Mouse (Mus musculus): ENCODE data around the gene Fbxw11. TPM values are rescaled to one million over a fixed set of nuclear protein-coding genes. Genes with fewer than 3 reads are reported as not detected.
"Not testable (repeated sequence)": the region's sequence is repeated elsewhere in the genome, so short reads cannot be mapped to it uniquely, and the experiment has no call there.

The Fbxw11 gene
- polyA plus RNA-seq, 1 experiment: 80.3 TPM

GRCm38 (mm10) chr11:32706406-32706993, 64.0 kb downstream of the Fbxw11 start:
- no peak for DNase-seq (ENCODE audit: extremely low spot score in 1 of 2, low spot score in 1 of 2)

- DNase-seq (ENCODE audit: extremely low spot score in 1 of 2, low spot score in 1 of 2): no peak
These were observed 65.0 kb downstream of the Fbxw11 start for GRCm38 (mm10) chr11:32707481-32707880.

- DNase-seq (ENCODE audit: extremely low spot score in 1 of 2, low spot score in 1 of 2): no peak
These were observed 66.4 kb downstream of the Fbxw11 start for GRCm38 (mm10) chr11:32708739-32709501.

GRCm38 (mm10) chr11:32709563-32709962, 67.0 kb downstream of the Fbxw11 start:
- DNase-seq (ENCODE audit: extremely low spot score in 1 of 2, low spot score in 1 of 2): peak in 1 of 2 experiments; percentile 87

GRCm38 (mm10) chr11:32714230-32714629, 71.7 kb downstream of the Fbxw11 start:
- peak in 1 of 2 experiments; percentile 54 for DNase-seq (ENCODE audit: extremely low spot score in 1 of 2, low spot score in 1 of 2)

- no peak for DNase-seq (ENCODE audit: extremely low spot score in 1 of 2, low spot score in 1 of 2)
These were observed 72.4 kb downstream of the Fbxw11 start for GRCm38 (mm10) chr11:32714896-32715295.

GRCm38 (mm10) chr11:32715495-32715894, 73.0 kb downstream of the Fbxw11 start:
- DNase-seq (ENCODE audit: extremely low spot score in 1 of 2, low spot score in 1 of 2): no peak

- DNase-seq (ENCODE audit: extremely low spot score in 1 of 2, low spot score in 1 of 2): no peak
These were observed 73.4 kb downstream of the Fbxw11 start for GRCm38 (mm10) chr11:32715970-32716369.

GRCm38 (mm10) chr11:32716876-32717275, 74.4 kb downstream of the Fbxw11 start:
- DNase-seq (ENCODE audit: extremely low spot score in 1 of 2, low spot score in 1 of 2): no peak

- not testable (repeated sequence) for DNase-seq (ENCODE audit: extremely low spot score in 1 of 2, low spot score in 1 of 2)
These were observed 75.2 kb downstream of the Fbxw11 start for GRCm38 (mm10) chr11:32717711-32718110.

GRCm38 (mm10) chr11:32718371-32718770, 75.8 kb downstream of the Fbxw11 start:
- no peak for DNase-seq (ENCODE audit: extremely low spot score in 1 of 2, low spot score in 1 of 2)

GRCm38 (mm10) chr11:32718979-32719378, 76.5 kb downstream of the Fbxw11 start:
- no peak for DNase-seq (ENCODE audit: extremely low spot score in 1 of 2, low spot score in 1 of 2)

- DNase-seq (ENCODE audit: extremely low spot score in 1 of 2, low spot score in 1 of 2): no peak
These were observed 80.1 kb downstream of the Fbxw11 start for GRCm38 (mm10) chr11:32722653-32723052.

GRCm38 (mm10) chr11:32723287-32723686, 80.8 kb downstream of the Fbxw11 start:
- DNase-seq (ENCODE audit: extremely low spot score in 1 of 2, low spot score in 1 of 2): no peak

- DNase-seq (ENCODE audit: extremely low spot score in 1 of 2, low spot score in 1 of 2): no peak
These were observed 82.6 kb downstream of the Fbxw11 start for GRCm38 (mm10) chr11:32725171-32725570.

GRCm38 (mm10) chr11:32732467-32732866, 89.9 kb downstream of the Fbxw11 start:
- DNase-seq (ENCODE audit: extremely low spot score in 1 of 2, low spot score in 1 of 2): no peak

GRCm38 (mm10) chr11:32733195-32733594, 90.7 kb downstream of the Fbxw11 start:
- peak; percentile 33 to 56 for DNase-seq (ENCODE audit: extremely low spot score in 1 of 2, low spot score in 1 of 2)

GRCm38 (mm10) chr11:32736371-32736770, 93.8 kb downstream of the Fbxw11 start:
- no peak for DNase-seq (ENCODE audit: extremely low spot score in 1 of 2, low spot score in 1 of 2)

GRCm38 (mm10) chr11:32737729-32738128, 95.2 kb downstream of the Fbxw11 start:
- DNase-seq (ENCODE audit: extremely low spot score in 1 of 2, low spot score in 1 of 2): peak in 1 of 2 experiments; percentile 26

GRCm38 (mm10) chr11:32743891-32744290, 101.4 kb downstream of the Fbxw11 start:
- no peak for DNase-seq (ENCODE audit: extremely low spot score in 1 of 2, low spot score in 1 of 2)

GRCm38 (mm10) chr11:32744463-32744862, 101.9 kb downstream of the Fbxw11 start:
- no peak for DNase-seq (ENCODE audit: extremely low spot score in 1 of 2, low spot score in 1 of 2)

GRCm38 (mm10) chr11:32745466-32745865, 102.9 kb downstream of the Fbxw11 start:
- no peak for DNase-seq (ENCODE audit: extremely low spot score in 1 of 2, low spot score in 1 of 2)
